Mouse (Mus musculus): ENCODE results near the gene Fhit. TPM values are rescaled to one million over a fixed set of nuclear protein-coding genes. Genes with fewer than 3 reads are reported as not detected.
"Not testable (repeated sequence)": the region's sequence is repeated elsewhere in the genome, so short reads cannot be mapped to it uniquely, and the experiment has no call there.

The Fhit gene
- polyA plus RNA-seq, 1 experiment from 2014 or later: 5.9 TPM

DNA sequence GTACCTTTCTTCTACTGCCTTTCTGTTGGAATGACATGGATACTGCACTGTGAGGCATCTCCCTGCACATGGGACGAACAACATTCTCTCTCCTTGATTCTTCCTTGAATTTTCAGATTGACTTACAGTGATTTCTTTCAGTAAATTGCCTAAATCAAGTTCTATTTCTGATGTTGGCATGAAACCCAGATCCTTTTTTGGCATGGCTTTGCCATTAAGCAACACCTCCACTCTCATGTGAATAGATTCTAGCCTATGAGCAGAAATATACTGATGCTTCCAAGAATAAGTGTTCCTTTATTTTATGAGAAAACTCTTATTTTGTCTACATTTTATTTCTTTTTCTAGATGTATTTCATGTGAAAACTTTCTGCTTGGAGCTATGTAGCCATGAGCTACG is 383.1 kb downstream of the Fhit start:
- H3K27ac ChIP-seq: no peak overlapping the region
- no peak overlapping the region for H3K4me2 ChIP-seq (replicated peaks)
- H3K4me1 ChIP-seq: no peaks in the 10 kb centered on the region
- H3K9ac ChIP-seq: no peak overlapping the region
- no peaks in the 10 kb centered on the region for H3K27me3 ChIP-seq
- ATAC-seq (ENCODE audit: insufficient number of reproducible peaks, insufficient read depth, low FRiP score, low TSS enrichment): no peak
- H3K36me3 ChIP-seq: no peaks in the 10 kb centered on the region
- WGBS: 87% methylated on average over 2 of the region's 2 CpGs
- H3K4me3 ChIP-seq: no peak overlapping the region
- H3K9me3 ChIP-seq: no peaks in the 10 kb centered on the region

DNA sequence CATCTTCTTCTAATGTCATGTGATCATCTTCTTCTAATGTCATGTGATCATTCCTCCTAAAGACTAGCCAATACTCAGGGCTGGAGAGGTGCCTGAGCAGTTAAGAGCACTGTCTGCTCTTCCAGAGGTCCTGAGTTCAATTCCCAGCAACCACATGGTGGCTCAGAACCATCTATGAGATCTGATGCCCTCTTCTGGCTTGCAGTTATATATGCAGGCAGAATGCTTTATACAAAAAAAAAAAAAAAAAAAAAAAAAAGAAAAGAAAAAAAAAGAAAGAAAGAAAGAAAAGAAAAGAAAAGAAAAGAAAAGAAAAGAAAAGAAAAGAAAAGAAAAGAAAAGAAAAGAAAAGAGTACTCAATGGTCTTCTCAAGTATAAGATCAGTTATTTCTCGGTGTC is 407.0 kb downstream of the Fhit start:
- not testable (repeated sequence) for H3K36me3 ChIP-seq; H3K27me3 ChIP-seq; H3K9me3 ChIP-seq; H3K4me1 ChIP-seq; ATAC-seq (ENCODE audit: insufficient number of reproducible peaks, insufficient read depth, low FRiP score, low TSS enrichment); H3K9ac ChIP-seq; H3K4me2 ChIP-seq (replicated peaks); H3K4me3 ChIP-seq; H3K27ac ChIP-seq
- WGBS: 88% methylated on average over 1 of the region's 1 CpGs

DNA sequence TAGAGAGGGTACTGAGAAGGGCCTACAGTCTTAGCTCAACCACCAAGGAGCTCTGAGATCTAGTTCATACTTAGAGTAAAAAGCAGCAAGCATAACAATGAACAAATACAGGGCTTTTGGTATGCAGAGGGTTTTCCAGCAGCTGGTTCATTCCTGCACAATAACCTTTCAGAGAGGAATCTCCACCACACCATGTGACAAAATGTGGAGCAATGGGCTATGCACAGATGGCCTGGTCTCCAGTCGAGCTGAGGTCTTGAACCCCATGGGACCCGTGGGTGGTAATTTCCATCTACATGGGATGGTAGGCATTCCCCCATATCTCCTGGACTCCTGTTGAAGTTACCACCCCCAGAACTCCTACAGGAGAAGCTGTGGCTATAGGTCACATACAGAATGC is 423.8 kb downstream of the Fhit start:
- no peak overlapping the region for H3K4me3 ChIP-seq
- H3K36me3 ChIP-seq: no peaks in the 10 kb centered on the region
- no peaks in the 10 kb centered on the region for H3K27me3 ChIP-seq
- H3K4me1 ChIP-seq: no peaks in the 10 kb centered on the region
- ATAC-seq (ENCODE audit: insufficient number of reproducible peaks, insufficient read depth, low FRiP score, low TSS enrichment): no peak
- no peaks in the 10 kb centered on the region for H3K9me3 ChIP-seq
- 60% methylated on average over 2 of the region's 2 CpGs for WGBS
- no peak overlapping the region for H3K4me2 ChIP-seq (replicated peaks)
- no peak overlapping the region for H3K9ac ChIP-seq
- H3K27ac ChIP-seq: no peak overlapping the region

DNA sequence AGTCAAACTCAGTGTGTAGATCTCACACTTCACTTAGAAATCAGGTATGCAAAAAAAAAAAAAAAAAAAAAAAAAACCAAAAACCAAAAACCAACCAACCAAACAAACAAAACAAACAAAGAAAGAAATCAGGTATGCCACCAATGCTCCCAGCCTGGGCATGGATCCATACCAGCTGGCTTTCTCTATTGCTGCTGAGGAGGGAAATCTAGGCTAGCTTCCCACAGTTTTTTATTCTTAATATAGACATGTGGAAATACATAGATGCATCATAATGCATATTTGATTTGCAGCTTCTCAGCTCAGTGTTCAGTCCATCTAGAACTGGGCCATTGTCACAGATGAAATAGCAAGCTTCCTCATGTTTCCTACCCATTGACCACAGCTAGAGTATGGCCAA is 439.3 kb downstream of the Fhit start:
- Histone ChIP-seq H3K9ac (no peak overlapping the region), H3K27me3 (no peaks in the 10 kb centered on the region), H3K4me3 (no peak overlapping the region), H3K27ac (no peak overlapping the region), H3K36me3 (no peaks in the 10 kb centered on the region), H3K4me1 (no peaks in the 10 kb centered on the region), H3K9me3 (no peaks in the 10 kb centered on the region), H3K4me2 (replicated peaks) (no peak overlapping the region)
- ATAC-seq (ENCODE audit: insufficient number of reproducible peaks, insufficient read depth, low FRiP score, low TSS enrichment): no peak

DNA sequence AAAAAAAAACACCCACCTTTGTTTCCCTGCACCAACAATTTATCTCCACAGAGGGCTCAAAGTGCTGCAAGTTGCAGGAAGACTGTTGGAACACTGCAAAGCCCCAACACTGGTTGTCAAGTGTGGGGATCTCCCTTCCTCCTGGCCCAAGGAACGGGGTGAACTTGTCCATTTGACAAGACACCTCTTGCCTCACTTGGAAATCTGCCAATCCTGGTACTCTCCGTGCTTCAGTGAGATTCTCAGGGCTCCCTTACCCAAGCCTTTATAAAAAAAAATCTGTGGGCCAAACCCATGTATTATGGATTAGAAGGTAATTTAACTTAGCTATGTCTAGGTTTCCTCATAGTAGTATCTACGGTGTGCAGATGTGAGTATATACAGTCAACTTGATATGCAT is 448.9 kb downstream of the Fhit start:
- Histone ChIP-seq H3K9me3 (no peaks in the 10 kb centered on the region), H3K27ac (no peak overlapping the region), H3K9ac (no peak overlapping the region), H3K4me1 (no peaks in the 10 kb centered on the region), H3K36me3 (no peaks in the 10 kb centered on the region), H3K4me2 (replicated peaks) (no peak overlapping the region), H3K27me3 (no peaks in the 10 kb centered on the region), H3K4me3 (no peak overlapping the region)
- WGBS: 65% methylated on average over 3 of the region's 3 CpGs
- no peak for ATAC-seq (ENCODE audit: insufficient number of reproducible peaks, insufficient read depth, low FRiP score, low TSS enrichment)

DNA sequence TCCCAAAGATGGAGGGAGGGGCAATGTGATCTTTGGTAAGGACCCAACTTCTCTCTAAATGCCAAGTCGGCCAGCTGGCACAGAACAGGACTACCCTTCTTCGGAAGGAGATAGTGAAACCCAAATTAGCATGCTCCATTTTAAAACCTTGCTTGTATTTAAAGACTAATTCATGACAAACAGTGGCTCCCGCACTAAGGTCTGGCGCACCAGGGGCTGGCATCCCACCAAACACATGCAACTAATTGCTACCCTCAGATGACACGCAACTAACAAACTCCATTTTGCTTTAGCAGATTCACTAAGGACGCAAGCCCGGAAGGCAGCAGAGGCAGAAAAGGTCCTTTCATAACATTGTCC is 449.3 kb downstream of the Fhit start:
- Histone ChIP-seq H3K27me3 (no peaks in the 10 kb centered on the region), H3K27ac (no peak overlapping the region), H3K4me3 (no peak overlapping the region), H3K9ac (no peak overlapping the region), H3K4me1 (no peaks in the 10 kb centered on the region), H3K4me2 (replicated peaks) (no peak overlapping the region), H3K9me3 (no peaks in the 10 kb centered on the region), H3K36me3 (no peaks in the 10 kb centered on the region)
- no peak for ATAC-seq (ENCODE audit: insufficient number of reproducible peaks, insufficient read depth, low FRiP score, low TSS enrichment)
- 83% methylated on average over 7 of the region's 7 CpGs for WGBS

DNA sequence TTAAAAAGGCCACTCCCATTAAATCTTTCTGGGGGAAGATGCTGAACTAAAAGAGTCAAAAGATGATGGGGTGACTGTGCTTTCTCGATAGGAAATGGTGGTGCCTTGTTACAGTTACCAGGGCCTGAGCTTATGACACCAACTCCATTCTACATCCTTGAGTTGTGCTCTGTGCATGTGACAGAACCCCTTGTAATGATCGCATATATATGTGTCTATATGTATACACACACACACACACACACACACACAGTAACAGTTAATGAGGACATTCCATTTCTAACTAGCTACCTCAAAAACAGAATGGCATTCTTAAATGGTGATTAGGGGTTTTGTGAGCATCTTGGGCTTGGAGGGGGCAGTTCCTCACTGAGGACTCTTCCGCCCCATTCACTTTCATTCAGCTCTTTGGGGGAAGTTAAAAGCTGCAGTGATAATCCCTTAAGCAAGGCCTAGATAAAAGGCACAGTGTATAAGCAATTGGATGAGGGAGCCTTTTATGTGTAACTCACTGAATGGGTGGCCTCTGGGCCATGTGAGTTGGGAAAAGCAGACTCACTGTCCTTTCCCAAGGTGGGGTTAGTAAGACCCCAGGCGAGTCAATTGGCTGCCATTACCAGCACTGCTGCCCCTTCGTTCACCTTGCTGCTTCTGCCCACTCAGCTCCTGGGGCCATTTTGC is 449.9 kb downstream of the Fhit start:
- Histone ChIP-seq H3K9me3 (no peaks in the 10 kb centered on the region), H3K4me2 (replicated peaks) (no peak overlapping the region), H3K27me3 (no peaks in the 10 kb centered on the region), H3K36me3 (no peaks in the 10 kb centered on the region), H3K27ac (no peak overlapping the region), H3K4me1 (no peaks in the 10 kb centered on the region), H3K9ac (no peak overlapping the region), H3K4me3 (no peak overlapping the region)
- no peak for ATAC-seq (ENCODE audit: insufficient number of reproducible peaks, insufficient read depth, low FRiP score, low TSS enrichment)
- WGBS: 80% methylated on average over 5 of the region's 5 CpGs

DNA sequence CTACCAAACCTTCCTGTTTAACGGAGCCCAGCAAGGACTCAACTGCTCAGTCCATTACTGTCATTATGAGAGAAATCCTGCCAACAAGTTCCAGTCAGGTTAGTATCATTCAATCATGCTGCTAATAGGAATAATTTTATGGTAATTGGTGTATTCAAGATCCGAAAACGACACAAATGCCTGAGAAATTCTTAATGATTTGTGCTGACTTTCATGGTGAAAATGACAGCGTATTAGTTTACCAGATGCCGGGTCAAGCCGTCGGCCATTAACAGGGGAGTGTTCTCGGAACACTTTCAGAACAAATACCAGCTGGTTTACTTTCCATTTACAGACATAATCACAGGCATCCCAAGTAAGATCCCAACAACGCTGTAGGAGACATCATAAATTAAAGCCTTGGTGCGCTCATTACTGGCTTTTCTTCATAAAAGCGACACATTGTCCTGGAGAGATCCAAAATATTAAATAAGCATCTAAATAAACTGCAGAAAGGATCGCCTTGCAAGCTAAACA is 451.0 kb downstream of the Fhit start:
- WGBS: 71% methylated on average over 12 of the region's 12 CpGs
- Histone ChIP-seq H3K9me3 (no peaks in the 10 kb centered on the region), H3K27ac (no peak overlapping the region), H3K4me1 (no peaks in the 10 kb centered on the region), H3K4me2 (replicated peaks) (no peak overlapping the region), H3K9ac (no peak overlapping the region), H3K27me3 (no peaks in the 10 kb centered on the region), H3K36me3 (no peaks in the 10 kb centered on the region), H3K4me3 (no peak overlapping the region)
- no peak for ATAC-seq (ENCODE audit: insufficient number of reproducible peaks, insufficient read depth, low FRiP score, low TSS enrichment)

DNA sequence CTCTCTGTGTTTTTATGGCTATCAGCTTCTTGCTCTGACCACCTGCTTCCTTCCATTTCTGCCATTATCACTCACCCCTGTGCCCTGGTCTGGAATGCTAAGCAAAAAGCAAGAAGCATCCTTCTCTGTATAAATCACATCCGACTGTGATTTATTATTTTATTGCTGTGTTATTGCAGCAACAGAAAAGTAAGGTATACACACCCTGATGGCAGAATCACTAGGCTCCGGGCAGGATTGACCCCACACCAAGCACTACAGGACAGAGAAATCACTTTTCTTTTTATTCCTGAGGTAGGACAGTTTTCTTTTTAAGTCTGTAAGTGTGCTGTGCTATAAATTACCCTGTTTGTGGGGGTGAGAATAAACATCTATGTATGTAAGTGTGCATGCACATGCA is 460.1 kb downstream of the Fhit start:
- H3K4me1 ChIP-seq: no peaks in the 10 kb centered on the region
- H3K27ac ChIP-seq: no peak overlapping the region
- no peaks in the 10 kb centered on the region for H3K9me3 ChIP-seq
- no peaks in the 10 kb centered on the region for H3K36me3 ChIP-seq
- H3K4me2 ChIP-seq (replicated peaks): no peak overlapping the region
- no peak overlapping the region for H3K4me3 ChIP-seq
- no peaks in the 10 kb centered on the region for H3K27me3 ChIP-seq
- no peak for ATAC-seq (ENCODE audit: insufficient number of reproducible peaks, insufficient read depth, low FRiP score, low TSS enrichment)
- 85% methylated on average over 2 of the region's 2 CpGs for WGBS
- H3K9ac ChIP-seq: no peak overlapping the region

DNA sequence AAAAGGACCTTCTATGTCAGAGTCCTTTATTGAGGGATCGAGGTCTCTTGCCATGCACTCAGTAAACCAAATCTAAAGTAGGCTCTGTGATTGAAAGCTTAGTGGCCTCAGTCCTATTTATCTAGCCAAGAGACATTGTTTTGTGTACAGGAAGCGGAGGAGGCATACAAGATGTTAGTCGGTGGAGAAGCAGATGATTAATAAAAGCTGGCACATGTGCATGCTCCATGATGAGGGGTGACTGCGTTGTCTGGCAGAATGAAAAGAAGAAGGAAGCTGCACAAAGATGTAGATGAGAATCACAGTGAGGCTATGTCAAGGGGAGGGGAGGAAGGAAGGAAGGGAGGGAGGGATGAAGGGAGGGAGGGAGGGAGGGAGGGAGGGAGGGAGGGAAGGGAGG is 481.8 kb downstream of the Fhit start:
- Histone ChIP-seq H3K9ac (no peak overlapping the region), H3K9me3 (no peaks in the 10 kb centered on the region), H3K27me3 (no peaks in the 10 kb centered on the region), H3K27ac (no peak overlapping the region), H3K4me1 (no peaks in the 10 kb centered on the region), H3K4me2 (replicated peaks) (no peak overlapping the region), H3K36me3 (no peaks in the 10 kb centered on the region), H3K4me3 (no peak overlapping the region)
- no peak for ATAC-seq (ENCODE audit: insufficient number of reproducible peaks, insufficient read depth, low FRiP score, low TSS enrichment)
- 64% methylated on average over 4 of the region's 4 CpGs for WGBS

DNA sequence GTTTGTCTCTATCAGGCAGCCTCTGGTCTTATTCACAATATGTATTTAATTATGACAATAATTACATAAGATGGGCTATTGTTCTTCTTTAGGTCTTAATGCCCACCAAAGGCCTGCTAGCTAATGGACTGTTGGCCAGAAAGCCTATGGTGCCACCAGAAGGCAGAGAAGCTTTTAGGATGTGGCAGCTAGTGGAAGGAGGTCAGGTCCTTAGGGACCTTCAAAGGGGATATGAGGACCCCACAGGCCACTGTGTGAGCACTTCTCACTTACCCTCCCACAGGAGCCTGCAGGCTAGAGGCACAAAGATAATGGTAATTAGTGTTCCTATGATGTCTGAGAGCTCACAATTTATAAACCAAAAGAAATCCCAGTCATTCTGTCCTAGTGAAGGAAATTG is 482.2 kb downstream of the Fhit start:
- H3K27ac ChIP-seq: no peak overlapping the region
- H3K4me2 ChIP-seq (replicated peaks): no peak overlapping the region
- no peak for ATAC-seq (ENCODE audit: insufficient number of reproducible peaks, insufficient read depth, low FRiP score, low TSS enrichment)
- H3K9me3 ChIP-seq: no peaks in the 10 kb centered on the region
- no peak overlapping the region for H3K4me3 ChIP-seq
- no peaks in the 10 kb centered on the region for H3K27me3 ChIP-seq
- H3K4me1 ChIP-seq: no peaks in the 10 kb centered on the region
- H3K9ac ChIP-seq: no peak overlapping the region
- no peaks in the 10 kb centered on the region for H3K36me3 ChIP-seq

DNA sequence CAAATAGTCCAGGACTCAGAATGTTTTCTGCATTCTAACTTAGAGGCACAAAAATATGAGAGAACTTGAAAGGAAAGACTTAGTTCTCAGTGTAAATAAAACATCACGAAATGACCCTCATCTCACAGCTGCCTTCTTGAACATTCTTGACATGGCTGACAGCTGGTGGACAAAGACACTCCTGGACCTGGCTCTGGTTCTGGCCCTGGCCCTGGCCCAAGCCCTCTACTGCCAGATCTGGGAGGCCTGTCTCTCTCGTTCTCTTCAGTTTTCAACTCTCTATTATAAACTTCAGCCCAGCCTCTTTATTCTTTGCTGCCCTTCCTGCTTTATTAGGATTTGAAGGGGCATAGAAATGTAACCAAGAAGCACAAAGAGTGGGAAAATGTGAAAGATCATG is 484.2 kb downstream of the Fhit start:
- Histone ChIP-seq H3K4me3 (no peak overlapping the region), H3K9ac (no peak overlapping the region), H3K9me3 (no peaks in the 10 kb centered on the region), H3K4me1 (no peaks in the 10 kb centered on the region), H3K4me2 (replicated peaks) (no peak overlapping the region), H3K36me3 (no peaks in the 10 kb centered on the region), H3K27ac (no peak overlapping the region), H3K27me3 (no peaks in the 10 kb centered on the region)
- 73% methylated on average over 2 of the region's 2 CpGs for WGBS
- no peak for ATAC-seq (ENCODE audit: insufficient number of reproducible peaks, insufficient read depth, low FRiP score, low TSS enrichment)

DNA sequence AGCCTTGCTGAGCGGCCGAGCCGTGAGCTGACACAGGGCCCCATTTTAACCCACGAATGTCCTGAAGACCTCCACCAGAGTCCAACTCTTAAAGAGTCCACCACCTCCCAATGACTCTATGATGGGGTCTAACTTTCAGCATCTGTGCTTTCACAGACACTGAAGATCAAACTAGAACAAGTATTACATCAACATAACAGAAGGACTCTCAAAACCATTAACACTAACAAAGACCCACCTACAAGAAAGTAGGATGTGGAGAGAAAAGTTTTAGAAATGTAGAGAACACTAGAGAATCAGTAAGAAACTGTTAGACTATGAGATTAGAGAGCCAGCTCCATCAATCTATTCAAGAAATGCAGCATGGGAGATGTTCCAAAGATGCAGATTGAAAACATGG is 501.6 kb downstream of the Fhit start:
- H3K4me2 ChIP-seq (replicated peaks): no peak overlapping the region
- 94% methylated on average over 4 of the region's 4 CpGs for WGBS
- H3K36me3 ChIP-seq: no peaks in the 10 kb centered on the region
- no peak for ATAC-seq (ENCODE audit: insufficient number of reproducible peaks, insufficient read depth, low FRiP score, low TSS enrichment)
- H3K4me3 ChIP-seq: no peak overlapping the region
- H3K9ac ChIP-seq: no peak overlapping the region
- H3K27ac ChIP-seq: no peak overlapping the region
- no peaks in the 10 kb centered on the region for H3K4me1 ChIP-seq
- H3K27me3 ChIP-seq: no peaks in the 10 kb centered on the region
- H3K9me3 ChIP-seq: no peaks in the 10 kb centered on the region

Data from embryonic facial prominence, embryonic 12.5 days (tissue).